Mouse (Mus musculus): ENCODE results near the gene Nfatc2. TPM values are rescaled to one million over a fixed set of nuclear protein-coding genes. Genes with fewer than 3 reads are reported as not detected.

Nfatc2 gene
- polyA plus RNA-seq, 1 experiment, result 1.6 TPM

GRCm38 (mm10) chr2:168500244-168500643 lies 101.2 kb downstream of the Nfatc2 start:
- TF ChIP-seq CTCF (IDR thresholded peaks at IDR 0.05; ENCODE audit: control insufficient read depth, insufficient read depth, low read length) (no peak), POLR2A (IDR thresholded peaks at IDR 0.05; ENCODE audit: borderline replicate concordance, control insufficient read depth, low read depth, low read length) (no peak)
- Histone ChIP-seq H3K4me3 (replicated peaks; ENCODE audit: control insufficient read depth, low read depth, low read length) (no peak overlapping the region), H3K27ac (ENCODE audit: control insufficient read depth, insufficient read depth, low read depth, low read length, poor library complexity) (no peak overlapping the region), H3K4me1 (ENCODE audit: control insufficient read depth, insufficient read depth, low read length) (no peaks in the 10 kb centered on the region)
- WGBS, result 89% methylated on average over 6 of the region's 6 CpGs

- no peak overlapping the region for H3K27ac ChIP-seq (ENCODE audit: control insufficient read depth, insufficient read depth, low read depth, low read length, poor library complexity)
- WGBS, result 76% methylated on average over 7 of the region's 7 CpGs
- TF ChIP-seq POLR2A (IDR thresholded peaks at IDR 0.05; ENCODE audit: borderline replicate concordance, control insufficient read depth, low read depth, low read length) (no peak), CTCF (IDR thresholded peaks at IDR 0.05; ENCODE audit: control insufficient read depth, insufficient read depth, low read length) (no peak)
- H3K4me3 ChIP-seq (replicated peaks; ENCODE audit: control insufficient read depth, low read depth, low read length), result no peak overlapping the region
- H3K4me1 ChIP-seq (ENCODE audit: control insufficient read depth, insufficient read depth, low read length), result no peaks in the 10 kb centered on the region
Measured at GRCm38 (mm10) chr2:168491791-168492190, 109.7 kb downstream of the Nfatc2 start.

GRCm38 (mm10) chr2:168489953-168490352 lies 111.5 kb downstream of the Nfatc2 start:
- TF ChIP-seq CTCF (IDR thresholded peaks at IDR 0.05; ENCODE audit: control insufficient read depth, insufficient read depth, low read length) (no peak), POLR2A (IDR thresholded peaks at IDR 0.05; ENCODE audit: borderline replicate concordance, control insufficient read depth, low read depth, low read length) (no peak)
- no peaks in the 10 kb centered on the region for H3K4me1 ChIP-seq (ENCODE audit: control insufficient read depth, insufficient read depth, low read length)
- 47% methylated on average over 13 of the region's 13 CpGs for WGBS
- H3K27ac ChIP-seq (ENCODE audit: control insufficient read depth, insufficient read depth, low read depth, low read length, poor library complexity), result no peak overlapping the region
- H3K4me3 ChIP-seq (replicated peaks; ENCODE audit: control insufficient read depth, low read depth, low read length), result no peak overlapping the region

GRCm38 (mm10) chr2:168488158-168488925 lies 113.1 kb downstream of the Nfatc2 start:
- TF ChIP-seq POLR2A (IDR thresholded peaks at IDR 0.05; ENCODE audit: borderline replicate concordance, control insufficient read depth, low read depth, low read length) (no peak), CTCF (IDR thresholded peaks at IDR 0.05; ENCODE audit: control insufficient read depth, insufficient read depth, low read length) (no peak)
- no peak overlapping the region for H3K27ac ChIP-seq (ENCODE audit: control insufficient read depth, insufficient read depth, low read depth, low read length, poor library complexity)
- WGBS, result 69% methylated on average over 11 of the region's 11 CpGs

GRCm38 (mm10) chr2:168481121-168481520 lies 120.3 kb downstream of the Nfatc2 start:
- H3K4me1 ChIP-seq (ENCODE audit: control insufficient read depth, insufficient read depth, low read length), result no peaks in the 10 kb centered on the region
- WGBS, result 89% methylated on average over 14 of the region's 14 CpGs
- H3K27ac ChIP-seq (ENCODE audit: control insufficient read depth, insufficient read depth, low read depth, low read length, poor library complexity), result no peak overlapping the region
- no peak overlapping the region for H3K4me3 ChIP-seq (replicated peaks; ENCODE audit: control insufficient read depth, low read depth, low read length)
- TF ChIP-seq POLR2A (IDR thresholded peaks at IDR 0.05; ENCODE audit: borderline replicate concordance, control insufficient read depth, low read depth, low read length), result no peak
- TF ChIP-seq CTCF (IDR thresholded peaks at IDR 0.05; ENCODE audit: control insufficient read depth, insufficient read depth, low read length), result no peak

More at GRCm38 (mm10) chr2:168488158-168488925, 113.1 kb downstream of the Nfatc2 start:
- Histone ChIP-seq H3K4me1 (ENCODE audit: control insufficient read depth, insufficient read depth, low read length) (no peaks in the 10 kb centered on the region), H3K4me3 (replicated peaks; ENCODE audit: control insufficient read depth, low read depth, low read length) (no peak overlapping the region)

- H3K4me1 ChIP-seq (ENCODE audit: control insufficient read depth, insufficient read depth, low read length), result no peaks in the 10 kb centered on the region
- no peak overlapping the region for H3K4me3 ChIP-seq (replicated peaks; ENCODE audit: control insufficient read depth, low read depth, low read length)
- 67% methylated on average over 6 of the region's 6 CpGs for WGBS
- H3K27ac ChIP-seq (ENCODE audit: control insufficient read depth, insufficient read depth, low read depth, low read length, poor library complexity), result no peak overlapping the region
- TF ChIP-seq POLR2A (IDR thresholded peaks at IDR 0.05; ENCODE audit: borderline replicate concordance, control insufficient read depth, low read depth, low read length) (no peak), CTCF (IDR thresholded peaks at IDR 0.05; ENCODE audit: control insufficient read depth, insufficient read depth, low read length) (no peak)
Measured at GRCm38 (mm10) chr2:168480692-168481091, 120.8 kb downstream of the Nfatc2 start.

GRCm38 (mm10) chr2:168479930-168480329 lies 121.5 kb downstream of the Nfatc2 start:
- Histone ChIP-seq H3K27ac (ENCODE audit: control insufficient read depth, insufficient read depth, low read depth, low read length, poor library complexity) (no peak overlapping the region), H3K4me3 (replicated peaks; ENCODE audit: control insufficient read depth, low read depth, low read length) (no peak overlapping the region), H3K4me1 (ENCODE audit: control insufficient read depth, insufficient read depth, low read length) (no peaks in the 10 kb centered on the region)
- 90% methylated on average over 15 of the region's 15 CpGs for WGBS
- TF ChIP-seq CTCF (IDR thresholded peaks at IDR 0.05; ENCODE audit: control insufficient read depth, insufficient read depth, low read length) (no peak), POLR2A (IDR thresholded peaks at IDR 0.05; ENCODE audit: borderline replicate concordance, control insufficient read depth, low read depth, low read length) (no peak)

- WGBS, result 7% methylated on average over 7 of the region's 7 CpGs
- no peak for TF ChIP-seq CTCF (IDR thresholded peaks at IDR 0.05; ENCODE audit: control insufficient read depth, insufficient read depth, low read length)
- TF ChIP-seq POLR2A (IDR thresholded peaks at IDR 0.05; ENCODE audit: borderline replicate concordance, control insufficient read depth, low read depth, low read length), result no peak
- Histone ChIP-seq H3K4me1 (ENCODE audit: control insufficient read depth, insufficient read depth, low read length) (no peaks in the 10 kb centered on the region; the same call in 1 of the 2 replicates), H3K27ac (ENCODE audit: control insufficient read depth, insufficient read depth, low read depth, low read length, poor library complexity) (no peak overlapping the region), H3K4me3 (replicated peaks; ENCODE audit: control insufficient read depth, low read depth, low read length) (no peak overlapping the region)
Measured at GRCm38 (mm10) chr2:168478431-168478830, 123.0 kb downstream of the Nfatc2 start.

Data from bone marrow, adult 2 months (tissue).